Mouse (Mus musculus): ENCODE measurements at regions not wholly inside any gene's neighbourhood (a gene's known extent, or its start where the extent isn't known, plus 50 kb on each side); places are given as distances from the start of the nearest gene placed in this dataset.

DNA sequence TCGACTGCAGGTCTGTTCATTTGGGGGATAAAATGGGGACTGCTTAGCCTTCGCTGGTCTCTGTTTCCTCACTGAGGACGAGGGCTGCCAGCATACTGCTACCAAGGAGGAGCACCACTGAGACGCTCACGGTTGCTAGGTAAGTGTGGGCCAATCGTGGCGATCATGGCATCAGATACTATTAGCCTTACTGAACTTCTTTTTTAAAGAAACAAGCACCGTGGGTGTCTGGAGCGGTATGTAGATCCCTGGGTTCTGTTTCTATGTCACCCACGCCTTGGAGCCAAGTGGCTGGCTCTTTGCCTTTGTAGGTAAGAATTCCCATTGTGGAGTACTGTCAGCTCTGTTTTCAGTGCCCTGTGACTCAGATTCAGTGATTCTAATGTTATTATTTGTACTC is 172.1 kb upstream of the Arid2 start:
- DNase-seq (ENCODE audit: extremely low read depth, insufficient read length, low spot score), result no peak

DNA sequence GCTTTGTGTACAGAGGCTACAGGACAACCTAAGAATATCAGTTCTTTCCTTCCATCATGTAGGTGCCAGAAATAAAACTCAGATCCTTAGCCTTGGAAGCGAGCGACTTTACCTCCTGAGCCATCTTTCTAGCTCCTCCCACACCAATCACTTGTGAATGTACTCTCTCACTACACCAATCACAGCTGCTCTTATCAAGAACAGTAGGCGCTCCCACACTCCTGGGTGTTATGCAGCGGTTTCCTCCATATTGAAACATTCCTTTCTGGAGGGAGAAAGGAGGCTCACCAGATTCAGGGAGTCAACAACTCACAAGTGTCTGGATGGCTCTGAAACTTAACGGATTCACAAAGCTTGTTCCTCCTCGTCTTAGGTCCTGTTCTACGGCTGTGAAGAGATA is 168.1 kb upstream of the Arid2 start:
- no peak for DNase-seq (ENCODE audit: extremely low read depth, insufficient read length, low spot score)

DNA sequence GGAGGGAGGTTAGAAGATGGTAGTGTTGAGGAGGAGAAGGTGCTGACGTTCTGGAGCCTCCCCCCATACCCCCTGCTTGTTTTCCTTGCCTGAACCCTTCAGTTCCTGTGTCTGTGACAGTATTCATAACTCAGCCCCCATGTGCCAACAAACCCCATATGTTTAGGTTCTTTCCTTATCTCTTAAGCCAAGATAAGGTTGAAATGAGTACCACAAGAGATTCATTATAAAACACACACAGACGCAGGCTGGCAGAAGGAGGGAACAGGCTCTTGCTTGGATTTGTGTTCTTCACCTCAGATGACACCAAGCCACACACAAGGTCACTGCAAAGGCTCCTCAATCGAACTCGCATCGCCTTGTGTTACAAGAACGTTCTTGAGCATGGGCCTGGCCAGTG is 162.9 kb upstream of the Arid2 start:
- no peak for DNase-seq (ENCODE audit: extremely low read depth, insufficient read length, low spot score)

DNA sequence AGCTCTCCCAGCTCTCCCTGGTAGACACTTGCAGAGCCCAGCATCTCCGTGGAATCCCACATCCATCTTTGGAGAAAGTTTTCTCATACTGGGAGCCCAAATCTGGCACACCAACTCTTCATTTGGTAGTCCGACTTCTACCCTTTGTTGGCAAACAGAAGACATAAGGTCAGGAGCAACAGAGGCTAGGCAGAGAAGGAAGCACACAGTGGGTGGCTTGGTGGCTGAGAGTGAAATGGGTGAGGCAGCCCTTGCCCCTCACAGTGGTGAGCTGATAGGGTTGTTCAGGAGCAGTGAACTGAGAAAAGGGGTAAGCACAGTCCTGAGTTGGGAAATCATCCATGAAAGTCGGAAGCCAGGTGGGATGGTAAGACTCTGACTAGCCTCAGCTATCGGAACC is 157.6 kb upstream of the Arid2 start:
- DNase-seq (ENCODE audit: extremely low read depth, insufficient read length, low spot score), result no peak

DNA sequence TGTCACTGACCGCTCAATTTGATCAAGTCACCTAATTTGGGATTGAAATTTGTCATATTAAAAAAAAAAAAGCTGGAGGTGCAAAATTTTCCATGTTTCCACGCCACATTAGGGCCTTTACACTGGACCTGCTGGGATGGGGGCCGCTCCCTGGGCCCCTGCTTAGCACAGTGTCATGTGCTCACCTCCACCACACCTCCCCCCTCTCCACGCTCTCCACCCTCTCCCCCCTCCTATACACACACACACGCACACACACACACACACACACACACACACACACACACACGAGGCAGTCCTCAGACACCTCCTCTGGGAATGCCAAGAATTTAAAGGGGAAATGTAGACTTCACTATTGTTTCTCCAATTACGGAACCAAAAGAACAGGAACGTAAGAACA is 156.8 kb upstream of the Arid2 start:
- no peak for DNase-seq (ENCODE audit: extremely low read depth, insufficient read length, low spot score)

DNA sequence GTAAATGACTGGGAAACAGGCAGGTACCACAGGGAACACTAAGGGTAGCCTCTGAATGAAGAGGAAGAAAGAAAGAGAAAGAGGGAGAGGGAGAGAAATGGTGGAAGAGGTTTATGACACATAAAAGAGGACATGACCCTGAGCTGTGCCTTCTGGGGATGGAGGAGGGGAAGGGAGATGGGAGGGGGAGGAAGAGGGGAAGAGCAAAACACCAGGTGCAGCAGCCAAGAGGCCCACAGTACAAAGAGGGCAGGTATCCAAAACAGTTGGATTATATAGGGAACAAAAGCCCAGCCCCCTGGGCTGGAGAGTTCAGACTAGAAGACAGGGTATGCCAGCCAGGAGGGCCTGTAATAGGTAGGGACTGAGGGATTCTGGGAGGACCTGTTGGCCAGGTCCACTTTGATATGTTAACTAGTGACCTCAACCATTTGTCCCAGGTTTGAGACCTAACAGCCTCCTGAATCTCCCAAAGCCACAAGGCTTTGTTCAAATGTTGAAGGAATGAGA is 155.7 kb upstream of the Arid2 start:
- DNase-seq (ENCODE audit: extremely low read depth, insufficient read length, low spot score), result no peak

DNA sequence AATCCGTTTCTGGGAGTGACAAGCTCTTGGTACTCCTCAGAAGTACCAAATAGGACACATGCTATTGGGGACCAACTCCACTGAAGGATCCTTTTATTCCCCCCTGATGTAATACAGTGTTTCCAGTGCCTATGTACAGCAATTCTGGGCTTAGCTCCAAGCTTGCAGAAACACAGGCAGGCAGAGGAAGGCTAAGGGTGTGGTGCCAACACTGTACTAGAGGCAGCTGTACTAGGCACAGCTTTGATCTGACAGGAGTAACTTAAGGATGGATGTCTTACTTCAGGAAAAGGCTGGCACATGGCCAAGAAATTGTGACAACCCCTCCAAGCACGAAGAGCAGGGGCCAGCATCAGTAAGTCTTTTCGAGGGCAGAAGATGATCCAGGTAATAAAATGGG is 154.7 kb upstream of the Arid2 start:
- DNase-seq (ENCODE audit: extremely low read depth, insufficient read length, low spot score), result no peak

DNA sequence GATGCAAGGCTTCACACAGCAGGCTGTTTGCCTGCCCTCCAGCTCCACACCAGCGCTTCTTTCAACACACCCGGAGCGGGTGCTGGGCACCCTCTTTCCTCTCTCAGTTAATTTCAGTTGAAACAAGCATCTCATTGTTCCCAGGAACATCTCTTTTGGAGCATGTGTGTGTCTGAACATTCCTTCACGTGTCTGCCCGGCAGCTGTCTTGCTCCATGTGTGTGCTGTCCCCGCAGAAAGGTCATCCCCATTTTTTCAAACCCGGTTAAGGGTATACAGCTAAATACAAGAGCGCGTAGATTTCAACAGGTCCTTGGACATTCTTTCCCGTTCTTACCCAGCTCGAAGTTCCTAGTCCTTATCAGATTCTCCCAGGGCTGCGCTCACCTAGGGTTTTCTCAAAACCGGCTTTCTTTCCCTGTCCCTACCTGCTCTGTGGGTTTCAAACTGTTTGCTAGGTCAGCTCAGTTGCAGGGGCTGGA is 152.0 kb upstream of the Arid2 start:
- no peak for DNase-seq (ENCODE audit: extremely low read depth, insufficient read length, low spot score)

DNA sequence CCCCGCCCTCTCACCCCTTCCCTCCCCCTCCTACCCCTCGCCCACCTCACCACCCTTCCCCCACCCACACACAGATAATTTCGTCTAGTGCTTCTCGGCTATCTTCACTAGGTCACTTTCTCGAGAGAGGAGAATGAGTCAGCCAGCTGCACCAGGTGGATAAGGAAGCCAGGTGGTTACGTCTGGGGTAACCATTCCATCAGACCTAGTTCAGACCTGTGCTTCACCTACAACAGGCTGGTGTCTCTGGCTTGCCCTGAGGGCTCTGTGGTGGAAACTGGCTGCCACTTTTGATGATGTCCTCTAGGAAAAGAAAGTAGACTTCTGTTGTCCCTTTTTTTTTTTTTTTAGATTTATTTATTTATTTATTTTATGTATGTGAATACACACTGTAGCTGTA is 151.5 kb upstream of the Arid2 start:
- no peak for DNase-seq (ENCODE audit: extremely low read depth, insufficient read length, low spot score)

DNA sequence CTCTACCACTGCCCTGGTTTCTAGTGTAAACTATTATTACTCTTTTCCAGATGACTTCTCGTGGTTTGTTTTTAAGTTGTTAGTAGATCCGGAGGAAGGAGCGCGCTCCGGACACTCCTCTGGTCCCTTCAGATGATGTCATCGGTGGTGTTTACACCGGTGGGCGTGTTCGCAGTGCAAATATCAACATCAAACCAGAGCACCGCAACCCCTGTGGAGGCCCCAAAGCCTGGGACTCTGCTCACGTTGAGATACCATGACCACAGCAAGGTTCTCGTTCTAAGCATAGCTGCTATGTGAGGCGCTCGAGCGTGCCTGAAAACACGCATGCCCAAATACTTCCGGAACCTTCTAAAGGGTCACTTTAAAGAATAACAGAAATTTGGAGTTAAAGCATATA is 149.8 kb upstream of the Arid2 start:
- DNase-seq (ENCODE audit: extremely low read depth, insufficient read length, low spot score), result no peak

DNA sequence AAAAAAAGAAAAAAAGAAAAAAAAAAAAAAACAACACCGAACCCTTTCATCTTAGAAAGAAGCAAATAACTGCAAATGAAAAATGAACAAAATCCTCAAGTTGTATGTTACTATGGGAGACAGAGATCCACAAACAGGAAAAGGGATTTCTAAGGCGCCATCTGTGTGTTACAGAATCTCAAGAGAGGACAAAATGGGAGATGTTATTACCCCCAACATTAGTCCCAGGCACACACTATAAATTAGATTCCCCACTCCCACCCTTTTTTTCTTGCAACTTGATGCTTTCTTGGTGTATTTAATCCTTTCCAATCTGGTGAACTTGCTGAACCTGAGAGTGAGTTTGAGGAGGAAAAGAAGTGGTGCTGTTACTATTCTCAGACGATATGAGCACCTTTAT is 149.4 kb upstream of the Arid2 start:
- no peak for DNase-seq (ENCODE audit: extremely low read depth, insufficient read length, low spot score)

DNA sequence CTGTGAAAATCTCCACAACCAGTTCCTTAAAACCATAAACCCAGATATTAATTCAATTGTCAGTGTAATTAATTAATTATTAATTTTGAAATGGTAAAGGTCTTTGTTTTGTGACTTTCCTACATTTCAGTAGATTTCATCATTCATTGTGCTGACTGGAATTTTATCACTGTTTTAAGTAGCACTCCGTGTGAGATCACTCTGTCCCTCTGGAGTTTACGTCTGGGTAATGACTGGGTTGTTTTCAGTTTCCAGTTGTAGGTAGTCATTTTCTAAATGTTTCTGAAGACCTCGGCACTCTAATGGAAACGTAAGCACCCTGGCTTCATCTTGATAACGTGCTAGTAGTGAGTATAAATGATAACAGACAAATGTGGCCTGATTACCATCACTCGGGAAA is 133.8 kb upstream of the Arid2 start:
- DNase-seq (ENCODE audit: extremely low read depth, insufficient read length, low spot score), result no peak

DNA sequence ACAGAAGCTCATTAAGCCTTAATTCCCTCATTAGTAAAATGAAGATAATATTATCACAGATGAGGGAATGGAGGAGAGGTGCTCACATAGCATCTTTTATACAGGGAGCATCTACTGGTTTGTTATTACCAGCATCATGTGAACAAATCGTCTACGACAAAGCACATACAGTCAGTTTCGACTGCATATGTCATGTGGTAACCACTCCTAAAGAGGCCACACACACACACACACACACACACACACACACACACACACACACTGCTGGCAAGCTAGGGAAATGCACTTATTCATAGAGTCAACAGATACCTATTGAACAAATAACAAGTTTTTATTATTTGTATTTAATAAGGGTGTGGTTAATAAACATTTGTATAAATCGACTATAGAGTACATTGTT is 129.0 kb upstream of the Arid2 start:
- DNase-seq (ENCODE audit: extremely low read depth, insufficient read length, low spot score), result no peak

DNA sequence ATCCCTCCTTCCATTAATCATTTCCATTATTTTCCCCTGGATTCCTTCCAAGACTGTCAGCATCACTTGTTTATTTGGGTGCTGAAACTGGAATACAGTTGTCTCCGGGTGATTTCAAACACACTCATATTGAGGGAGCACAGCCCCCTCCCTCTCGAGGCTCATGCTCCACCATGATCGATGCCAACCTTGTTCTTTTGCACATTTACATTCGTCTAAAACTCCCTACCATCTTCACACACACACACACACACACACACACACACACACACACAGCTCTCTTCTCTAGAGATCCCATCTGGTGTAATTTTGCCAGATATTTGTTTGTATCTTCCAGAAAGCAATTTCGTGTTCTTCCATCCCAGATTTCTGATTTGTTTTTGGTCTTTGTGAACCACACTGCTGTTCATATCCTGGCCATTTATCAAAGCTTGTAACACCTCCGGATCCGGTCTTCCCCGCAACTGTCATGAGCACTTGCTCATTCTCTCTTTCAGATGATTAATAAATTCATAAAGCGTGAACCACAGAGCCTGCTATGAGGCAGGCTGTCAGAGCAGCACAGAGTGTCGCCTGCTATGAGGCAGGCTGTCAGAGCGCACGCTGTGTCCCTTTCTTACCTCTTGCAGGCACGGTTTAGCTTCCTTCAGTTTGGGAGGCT is 122.4 kb upstream of the Arid2 start:
- no peak for DNase-seq (ENCODE audit: extremely low read depth, insufficient read length, low spot score)

DNA sequence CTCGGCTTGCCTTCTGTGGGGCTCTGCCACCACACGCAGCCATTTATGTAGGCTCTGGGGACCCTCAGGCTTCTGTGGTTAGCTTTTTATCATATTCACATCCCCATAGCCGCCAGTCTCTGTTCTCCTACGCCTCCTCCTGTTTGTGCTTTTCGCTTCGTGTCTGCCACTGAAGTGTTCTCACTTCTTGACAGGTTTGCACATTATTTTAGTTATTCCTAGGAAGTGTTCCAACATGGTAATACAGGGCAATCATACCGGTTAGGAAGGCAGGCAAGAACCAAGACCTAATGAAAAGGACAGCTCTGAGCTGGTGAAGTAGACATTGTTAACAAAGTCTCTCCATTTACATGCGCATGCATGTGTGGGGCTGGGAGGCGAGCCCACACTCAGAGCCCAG is 120.1 kb upstream of the Arid2 start:
- no peak for DNase-seq (ENCODE audit: extremely low read depth, insufficient read length, low spot score)

DNA sequence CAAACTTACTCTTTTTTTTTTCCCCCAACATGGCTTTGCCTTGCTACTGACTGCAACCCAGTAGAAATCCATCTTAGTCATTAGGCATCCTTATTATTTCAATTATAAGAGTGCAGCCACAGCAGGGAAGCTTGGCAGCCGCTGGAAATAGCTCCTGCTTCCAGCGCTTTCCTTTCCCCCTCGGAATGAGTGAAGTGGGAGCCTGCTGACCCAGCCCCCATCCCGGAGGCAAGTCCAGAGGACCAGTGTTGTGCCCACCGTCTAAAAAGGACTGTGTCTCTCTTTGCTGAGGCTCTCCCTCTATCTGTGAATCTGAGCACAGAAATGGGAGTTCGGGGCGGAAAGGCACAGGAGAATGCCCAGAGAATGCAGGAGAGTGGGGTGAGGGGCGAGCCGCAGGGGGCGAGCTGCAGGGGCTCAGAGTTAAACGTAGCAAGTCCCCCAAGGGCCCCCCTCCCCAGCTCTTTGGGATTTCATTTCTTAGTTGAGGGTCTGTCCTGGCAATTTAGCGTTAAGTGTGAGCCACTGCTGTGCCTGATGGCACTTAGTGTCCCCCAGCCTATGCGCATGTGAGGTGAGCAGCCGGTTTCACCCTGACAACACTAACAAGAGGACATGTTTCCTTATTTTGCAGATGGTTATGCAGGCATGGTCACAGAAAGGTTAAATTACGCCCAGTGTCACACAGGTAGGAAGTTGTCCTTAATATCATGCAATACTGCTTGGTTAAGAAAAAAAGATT is 117.4 kb upstream of the Arid2 start:
- DNase-seq (ENCODE audit: extremely low read depth, insufficient read length, low spot score), result no peak

DNA sequence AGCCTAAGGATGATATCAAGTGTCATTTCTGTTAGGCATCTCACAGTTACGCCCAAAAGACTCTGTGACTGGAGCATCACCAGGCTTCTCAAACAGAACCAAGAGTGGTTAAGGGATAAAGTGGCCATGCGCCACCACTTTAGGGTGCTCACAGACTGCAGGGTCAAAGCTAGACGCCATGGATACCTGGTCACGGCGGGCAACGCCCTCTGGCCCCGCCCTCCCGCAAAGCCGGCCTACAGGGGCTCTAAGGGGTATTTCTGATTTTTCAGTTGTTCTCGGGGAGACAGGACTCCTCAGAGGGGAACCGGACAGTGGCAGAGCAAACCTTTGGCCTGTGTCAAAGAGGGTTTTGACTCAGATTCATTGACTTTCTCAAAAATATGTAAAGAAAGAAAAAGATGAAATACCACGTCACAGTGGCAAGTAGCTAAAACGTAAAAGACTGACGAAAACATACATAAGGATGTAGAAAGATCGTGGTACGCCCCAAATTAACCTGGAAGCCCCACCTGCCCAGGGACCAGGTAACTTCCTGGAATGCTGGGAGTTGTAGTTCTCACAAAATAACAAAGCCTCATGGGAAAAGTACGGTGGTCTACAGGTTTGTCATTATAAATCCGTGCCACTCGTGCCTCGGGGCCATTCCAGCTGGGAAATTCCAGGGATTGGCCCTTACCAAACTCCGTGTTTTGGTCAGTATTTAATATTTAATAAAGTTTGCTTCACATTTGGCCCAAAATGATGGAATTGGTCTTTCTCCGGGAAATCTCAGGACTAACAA is 116.1 kb upstream of the Arid2 start:
- DNase-seq (ENCODE audit: extremely low read depth, insufficient read length, low spot score), result no peak

DNA sequence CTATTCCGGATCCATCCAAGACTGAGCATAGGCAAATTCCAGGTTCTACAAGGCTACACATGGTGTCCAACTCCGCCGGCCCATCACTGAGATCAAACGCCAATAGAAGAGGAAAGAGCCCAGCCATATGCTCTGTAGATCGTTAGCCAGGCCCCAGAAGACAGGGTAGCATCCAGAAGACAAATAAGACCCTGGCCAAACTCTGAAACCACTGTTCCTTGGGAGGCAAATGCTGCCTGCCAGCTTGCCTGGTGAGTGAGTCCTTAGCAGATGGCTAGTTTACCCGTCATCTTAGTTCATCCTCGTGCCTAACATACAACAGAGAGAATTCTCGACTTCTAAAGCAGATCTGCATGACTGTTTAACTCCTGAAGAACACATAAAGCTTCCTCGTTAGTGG is 109.4 kb upstream of the Arid2 start:
- no peak for DNase-seq (ENCODE audit: extremely low read depth, insufficient read length, low spot score)

DNA sequence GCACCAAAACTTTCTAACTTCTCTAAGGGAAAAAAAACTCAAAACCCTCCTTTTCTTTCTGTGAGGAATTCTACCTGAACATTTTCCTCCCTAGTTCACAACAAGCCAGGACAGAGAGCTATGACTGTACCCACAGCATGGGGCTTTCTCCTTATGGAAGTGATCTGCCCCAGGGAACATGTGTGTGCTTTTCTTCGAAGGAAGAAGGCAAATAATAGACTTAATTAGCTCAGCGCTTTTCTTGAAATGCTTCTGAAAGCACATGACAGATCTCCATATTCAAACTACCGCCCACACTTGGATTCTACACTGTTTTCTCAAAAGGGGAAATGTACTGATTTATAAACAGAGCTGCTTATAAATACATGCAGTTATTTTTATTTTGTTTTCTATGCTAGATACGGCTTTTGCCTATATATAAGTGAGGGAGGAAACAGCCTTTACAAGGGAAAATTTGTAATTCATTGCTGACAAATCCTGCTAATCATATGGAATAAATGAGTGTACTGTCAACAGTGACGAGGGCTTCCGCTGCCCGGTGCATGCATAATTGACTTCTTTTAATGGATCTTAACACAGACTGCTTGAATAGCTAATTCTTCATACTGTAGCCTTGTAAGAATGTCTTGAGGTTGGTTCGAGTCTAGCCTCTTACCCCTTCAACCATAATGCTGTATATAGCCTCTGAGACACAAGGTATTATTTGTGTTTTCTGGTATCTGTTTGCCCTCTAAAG is 108.8 kb upstream of the Arid2 start:
- no peak for DNase-seq (ENCODE audit: extremely low read depth, insufficient read length, low spot score)

DNA sequence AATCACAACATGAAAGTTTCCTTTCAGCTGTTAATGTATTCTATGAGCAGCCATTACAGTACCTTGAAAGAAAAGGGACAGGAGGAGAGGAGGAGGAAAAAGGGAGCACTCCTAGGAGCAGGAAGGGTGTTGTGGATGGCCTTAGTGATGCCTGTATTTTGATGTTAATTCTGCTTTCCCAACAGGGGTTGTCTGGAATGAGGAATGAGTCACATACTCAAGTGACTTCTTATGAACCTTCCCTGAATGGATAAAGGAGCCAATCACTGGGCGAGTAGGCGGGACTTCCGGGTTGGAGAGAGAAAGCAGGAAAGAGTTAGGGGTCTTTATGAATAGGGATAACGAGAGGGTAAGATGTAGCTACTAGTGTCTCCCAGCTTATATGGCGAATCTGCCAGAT is 107.8 kb upstream of the Arid2 start:
- peak; percentile 63 for DNase-seq (ENCODE audit: extremely low read depth, insufficient read length, low spot score)

DNA sequence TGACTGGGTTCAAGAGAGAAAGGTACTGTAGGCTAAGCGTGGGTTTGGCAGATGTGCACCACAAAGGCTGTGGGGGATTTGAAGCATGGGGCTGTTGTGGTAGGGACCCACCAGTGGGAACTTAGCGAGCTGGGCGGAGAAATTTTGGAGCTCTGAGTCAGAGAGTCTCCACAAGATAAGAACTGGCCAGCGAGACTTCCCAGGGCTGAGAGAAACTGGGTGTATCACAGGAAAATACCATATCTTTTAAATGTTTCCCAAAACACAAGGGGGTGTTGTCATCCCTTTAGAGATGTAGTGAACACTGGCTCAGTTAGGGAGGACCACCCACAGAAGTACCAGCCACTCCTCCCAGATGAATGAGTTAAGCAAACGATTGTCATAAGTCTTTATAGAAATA is 107.3 kb upstream of the Arid2 start:
- DNase-seq (ENCODE audit: extremely low read depth, insufficient read length, low spot score), result no peak

All from 3134 (cell line).